Mouse (Mus musculus) C2C12 (cell line): Measurements from ENCODE around the gene Gm28635. TPM values are rescaled to one million over a fixed set of nuclear protein-coding genes. Genes with fewer than 3 reads are reported as not detected.

Experiments used
- H3K27me3 ChIP-seq: one replicate; pipeline ENCODE4 v1.6.1; 2011; ENCODE audit not compliant: control insufficient read depth, insufficient read depth, insufficient read length
- H3K36me3 ChIP-seq: one replicate; pipeline ENCODE4 v1.6.1; 2011; ENCODE audit not compliant: control insufficient read depth, insufficient read depth
- H3K4me3 ChIP-seq: one replicate; pipeline ENCODE4 v1.5.1; 2011; ENCODE audit warnings: mild to moderate bottlenecking, control low read depth; ENCODE audit not compliant: poor library complexity, insufficient read depth, severe bottlenecking
- H3K79me2 ChIP-seq: one replicate; pipeline ENCODE4 v1.6.1; 2011; ENCODE audit not compliant: control insufficient read depth, insufficient read depth
- H3K79me3 ChIP-seq: one replicate; pipeline ENCODE4 v1.6.1; 2011; ENCODE audit warnings: low read depth, control low read depth
- H3ac ChIP-seq: one replicate; pipeline ENCODE3; 2011; ENCODE audit warnings: low read depth; ENCODE audit not compliant: control insufficient read depth, insufficient read length
- CEBPB ChIP-seq: IDR thresholded peaks from one replicate; pipeline ENCODE4 v1.6.1; 2011; ENCODE audit warnings: low read depth, mild to moderate bottlenecking, control low read depth, moderate library complexity
- CTCF ChIP-seq: IDR thresholded peaks from one replicate; pipeline ENCODE4 v1.5.1; 2011; ENCODE audit not compliant: control insufficient read depth, insufficient read depth, insufficient read length
- FOSL1 ChIP-seq: IDR thresholded peaks from one replicate; pipeline ENCODE4 v1.8.0; 2011; ENCODE audit warnings: mild to moderate bottlenecking, low read length; ENCODE audit not compliant: poor library complexity, insufficient read depth, severe bottlenecking
- MAX ChIP-seq: IDR thresholded peaks from one replicate; pipeline ENCODE4 v1.6.1; 2011; ENCODE audit warnings: mild to moderate bottlenecking, control low read depth
- MYOD1 ChIP-seq: IDR thresholded peaks from one replicate; pipeline ENCODE4 v1.6.1; 2011; ENCODE audit warnings: low read depth; ENCODE audit not compliant: control insufficient read depth, insufficient read length
- MYOG ChIP-seq: IDR thresholded peaks from one replicate; pipeline ENCODE4 v1.6.1; 2011; ENCODE audit not compliant: control insufficient read depth, insufficient read length; ENCODE audit errors: extremely low read depth
- USF1 ChIP-seq: IDR thresholded peaks from one replicate; pipeline ENCODE4 v1.6.1; 2011; ENCODE audit warnings: low read depth, mild to moderate bottlenecking, control low read depth, moderate library complexity
- polyA plus RNA-seq: library from polyadenylated mRNA; unstranded; fragments of >200 nt; fragmentation: generic; extraction: Trizol; gene quantifications from one replicate; pipeline ENCODE4 v1.2.1, GENCODE M21; 2012; ENCODE audit warnings: missing spikeins

The Gm28635 gene
- polyA plus RNA-seq, 1 experiment, result not detected

DNA sequence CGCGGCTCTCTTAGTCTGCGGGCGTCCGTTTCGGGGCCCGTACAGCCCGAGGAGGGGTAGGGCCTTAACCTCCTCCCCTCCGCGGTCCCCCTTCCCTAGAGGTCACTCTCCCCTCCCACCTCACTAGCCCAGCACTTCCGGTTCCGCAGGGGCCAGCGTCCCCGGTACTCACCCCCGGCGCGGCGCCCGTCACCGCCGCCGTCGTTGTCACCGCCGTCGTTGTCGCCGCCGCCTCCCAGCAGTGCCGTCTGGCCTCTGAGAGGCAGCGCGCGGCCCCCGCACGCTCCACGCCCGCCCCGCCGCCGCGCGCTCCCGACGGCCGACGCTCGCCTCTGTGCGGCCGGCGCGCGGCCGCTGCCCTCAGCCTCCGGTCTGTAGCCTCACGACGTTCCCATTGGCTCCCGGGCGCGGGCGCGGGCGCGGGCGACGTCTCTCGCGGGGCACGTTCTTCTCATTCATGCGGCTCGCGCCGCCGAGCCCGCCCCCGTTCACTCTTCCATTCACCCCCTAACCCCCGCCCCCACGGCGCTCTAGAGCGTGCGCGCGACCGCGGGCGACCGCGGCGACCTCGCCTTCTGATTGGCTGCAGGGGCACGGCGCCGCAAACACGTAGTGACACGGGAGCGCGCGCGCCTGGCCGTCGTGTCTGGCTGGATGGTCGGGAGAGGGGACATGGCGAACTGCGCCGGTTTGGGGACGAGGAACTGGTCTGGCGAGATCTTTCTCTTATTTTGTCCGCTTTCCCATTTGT lies 37.1 kb upstream of the Gm28635 start, which contains the start of gene Zdhhc5:
TSS of gene Zdhhc5 (minus strand) at position 370 of the 751 bp plus-strand sequence.
- no peaks in the 10 kb centered on the region for H3K27me3 ChIP-seq
- H3K79me3 ChIP-seq, result peaks cover 45% of the 10 kb centered on the region
- H3ac ChIP-seq, result peak within 1 kb of the TSS; percentile 88
- H3K79me2 ChIP-seq, result peaks cover 47% of the 10 kb centered on the region
- no peak for TF ChIP-seq CEBPB
- TF ChIP-seq MAX, result peak; percentile 34
- H3K4me3 ChIP-seq, result peak within 1 kb of the TSS; percentile 93
- H3K36me3 ChIP-seq, result peaks cover 16% of the 10 kb centered on the region

DNA sequence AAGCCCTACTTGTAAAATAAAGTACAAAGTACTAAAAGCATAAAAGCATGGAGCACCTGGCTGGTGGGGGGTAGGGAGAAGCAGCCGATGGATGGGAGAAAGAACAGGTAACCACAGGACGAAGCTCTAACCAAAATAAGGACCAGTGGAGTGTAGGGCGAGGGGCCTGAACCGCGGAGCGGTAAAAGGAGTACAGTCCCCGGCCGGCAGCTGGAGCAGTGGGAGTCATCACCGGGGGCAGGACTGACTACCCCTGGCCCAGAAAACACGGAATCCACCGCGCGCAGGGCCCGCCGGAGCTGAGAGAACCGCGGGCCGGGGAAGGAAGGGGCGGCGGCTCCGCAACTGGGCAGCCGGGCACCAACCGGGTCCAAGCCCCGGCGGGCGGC lies 36.6 kb upstream of the Gm28635 start:
- TF ChIP-seq CTCF (no peak), CEBPB (no peak), MYOG (no peak), MAX (no peak), USF1 (no peak), MYOD1 (no peak), FOSL1 (no peak)
- peaks cover 53% of the 10 kb centered on the region for H3K79me2 ChIP-seq
- H3K79me3 ChIP-seq, result peaks cover 49% of the 10 kb centered on the region
- H3K36me3 ChIP-seq, result peaks cover 22% of the 10 kb centered on the region
- H3K4me3 ChIP-seq, result peak overlapping the region; percentile 93
- H3K27me3 ChIP-seq, result no peaks in the 10 kb centered on the region
- peak overlapping the region; percentile 88 for H3ac ChIP-seq

DNA sequence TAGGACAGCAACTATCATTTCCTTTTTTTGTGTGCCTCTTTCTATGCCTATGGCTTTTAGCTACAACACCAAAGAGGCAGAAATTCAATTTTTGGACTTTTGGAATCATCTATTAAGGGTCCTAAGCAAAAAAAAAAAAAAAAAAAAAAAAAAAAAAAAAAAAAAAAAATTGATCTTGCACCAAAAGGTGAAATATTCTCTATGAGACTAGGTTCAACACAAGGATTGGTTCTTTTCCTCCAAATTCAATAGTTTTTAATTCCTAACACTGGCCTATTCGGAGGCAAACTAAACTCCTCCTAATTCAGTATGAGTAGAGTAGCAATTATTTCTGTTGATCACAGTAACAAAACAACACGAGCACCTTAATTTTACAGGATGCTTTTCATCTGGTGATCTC lies 34.1 kb upstream of the Gm28635 start:
- no peak overlapping the region for H3K4me3 ChIP-seq
- peaks cover 78% of the 10 kb centered on the region for H3K79me2 ChIP-seq
- no peak for TF ChIP-seq USF1
- TF ChIP-seq CEBPB, result no peak
- TF ChIP-seq MAX, result no peak
- no peak for TF ChIP-seq MYOD1
- no peak for TF ChIP-seq FOSL1
- TF ChIP-seq MYOG, result no peak
- TF ChIP-seq CTCF, result no peak
- H3K27me3 ChIP-seq, result no peaks in the 10 kb centered on the region
- peaks cover 74% of the 10 kb centered on the region for H3K79me3 ChIP-seq
- peaks cover 45% of the 10 kb centered on the region for H3K36me3 ChIP-seq
- H3ac ChIP-seq, result no peak overlapping the region

DNA sequence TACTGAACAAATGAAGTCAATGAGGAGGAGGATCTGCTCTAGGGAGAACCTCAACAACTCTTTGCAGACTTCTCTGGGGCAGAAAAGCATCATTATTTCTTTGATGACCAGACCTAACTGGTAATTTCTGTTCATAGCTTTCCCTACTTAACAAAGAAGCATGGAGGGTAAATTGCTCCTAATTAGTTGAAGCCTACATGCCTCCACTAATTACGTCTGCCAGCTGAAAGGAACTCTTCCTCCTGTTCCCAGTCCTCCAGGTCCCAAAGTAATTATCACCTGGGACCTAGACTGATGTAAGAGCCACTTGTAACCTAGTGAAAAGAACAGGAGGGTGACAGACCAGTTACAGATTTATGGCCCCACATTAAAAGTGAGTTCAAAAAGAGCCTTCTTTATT lies 29.7 kb upstream of the Gm28635 start:
- no peak overlapping the region for H3ac ChIP-seq
- no peaks in the 10 kb centered on the region for H3K27me3 ChIP-seq
- peaks cover 100% of the 10 kb centered on the region for H3K79me2 ChIP-seq
- H3K79me3 ChIP-seq, result peaks cover 71% of the 10 kb centered on the region
- peaks cover 59% of the 10 kb centered on the region for H3K36me3 ChIP-seq
- H3K4me3 ChIP-seq, result no peak overlapping the region
- TF ChIP-seq MAX (no peak), MYOG (no peak), CTCF (no peak), USF1 (no peak), FOSL1 (no peak)

DNA sequence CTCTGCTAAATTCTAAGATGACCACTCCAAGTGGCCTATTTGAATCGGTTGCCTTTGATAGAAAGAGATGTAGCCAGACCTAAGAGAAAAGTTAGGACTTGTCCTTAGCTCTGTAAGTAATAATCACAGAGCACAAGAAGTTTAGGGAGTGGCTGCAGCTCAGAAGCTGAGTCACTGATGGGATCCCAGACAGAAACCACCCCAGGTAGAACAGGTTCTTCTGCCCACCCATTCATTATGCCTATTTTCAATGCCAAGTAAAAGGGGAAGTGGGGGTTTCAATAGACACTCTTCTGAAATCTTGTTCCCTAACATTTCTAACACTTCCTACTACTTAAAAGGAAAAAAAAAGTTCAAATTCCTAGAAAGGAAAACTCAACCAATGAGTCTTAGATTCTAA lies 27.5 kb upstream of the Gm28635 start:
- H3K79me2 ChIP-seq, result peaks cover 82% of the 10 kb centered on the region
- peaks cover 62% of the 10 kb centered on the region for H3K36me3 ChIP-seq
- H3K79me3 ChIP-seq, result peaks cover 50% of the 10 kb centered on the region
- TF ChIP-seq MYOG (no peak), MAX (no peak), CTCF (no peak), USF1 (no peak), MYOD1 (no peak), CEBPB (no peak), FOSL1 (no peak)
- H3ac ChIP-seq, result no peak overlapping the region
- no peaks in the 10 kb centered on the region for H3K27me3 ChIP-seq
- no peak overlapping the region for H3K4me3 ChIP-seq

DNA sequence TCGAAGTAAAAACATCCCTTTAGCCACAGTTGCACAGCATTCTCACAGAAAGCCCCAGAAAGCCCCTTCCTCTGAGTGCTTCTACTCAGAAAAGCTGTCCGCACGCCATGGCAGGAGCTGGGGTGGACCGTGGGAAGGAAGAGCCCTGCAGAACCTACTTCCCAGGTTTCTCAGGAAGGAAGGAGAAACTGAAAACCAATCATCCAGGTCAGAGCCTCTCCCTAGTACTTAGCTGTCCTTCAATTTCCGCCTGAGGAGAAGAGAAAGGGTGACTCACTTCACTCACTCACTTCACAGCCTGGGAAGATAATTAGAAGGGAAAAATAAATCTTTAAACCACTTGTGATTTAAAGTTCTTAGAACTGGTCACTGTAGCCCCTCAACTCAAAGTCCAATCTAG lies 26.5 kb upstream of the Gm28635 start:
- peaks cover 60% of the 10 kb centered on the region for H3K36me3 ChIP-seq
- H3K79me2 ChIP-seq, result peaks cover 73% of the 10 kb centered on the region
- TF ChIP-seq FOSL1, result no peak
- TF ChIP-seq USF1, result no peak
- TF ChIP-seq MYOG, result no peak
- no peak for TF ChIP-seq CEBPB
- TF ChIP-seq CTCF, result no peak
- peaks cover 41% of the 10 kb centered on the region for H3K79me3 ChIP-seq
- no peaks in the 10 kb centered on the region for H3K27me3 ChIP-seq
- no peak overlapping the region for H3ac ChIP-seq
- H3K4me3 ChIP-seq, result no peak overlapping the region
